Mouse (Mus musculus) layer of hippocampus, postnatal 10 days (tissue): ENCODE data around the gene Uggt1. TPM values are rescaled to one million over a fixed set of nuclear protein-coding genes. Genes with fewer than 3 reads are reported as not detected.

Experiments
- DNase-seq, 2 experiments: peaks; one replicate each; pipeline ENCODE4 v3.0.0; 2021; ENCODE audit warnings: low spot score in 2 of 2
- microRNA-seq, 2 experiments: library from miRNA; unstranded; fragments of <30 nt; microRNA quantifications; one replicate each; pipeline ENCODE4 v1.2.0; 2021
- total RNA-seq, 2 experiments: library from RNA; stranded (reverse); gene quantifications; 2 replicates each; pipeline ENCODE4 v1.2.3; 2021

Uggt1 gene
- total RNA-seq, 2 experiments from 2014 or later = 42.3 to 46.1 TPM

DNA sequence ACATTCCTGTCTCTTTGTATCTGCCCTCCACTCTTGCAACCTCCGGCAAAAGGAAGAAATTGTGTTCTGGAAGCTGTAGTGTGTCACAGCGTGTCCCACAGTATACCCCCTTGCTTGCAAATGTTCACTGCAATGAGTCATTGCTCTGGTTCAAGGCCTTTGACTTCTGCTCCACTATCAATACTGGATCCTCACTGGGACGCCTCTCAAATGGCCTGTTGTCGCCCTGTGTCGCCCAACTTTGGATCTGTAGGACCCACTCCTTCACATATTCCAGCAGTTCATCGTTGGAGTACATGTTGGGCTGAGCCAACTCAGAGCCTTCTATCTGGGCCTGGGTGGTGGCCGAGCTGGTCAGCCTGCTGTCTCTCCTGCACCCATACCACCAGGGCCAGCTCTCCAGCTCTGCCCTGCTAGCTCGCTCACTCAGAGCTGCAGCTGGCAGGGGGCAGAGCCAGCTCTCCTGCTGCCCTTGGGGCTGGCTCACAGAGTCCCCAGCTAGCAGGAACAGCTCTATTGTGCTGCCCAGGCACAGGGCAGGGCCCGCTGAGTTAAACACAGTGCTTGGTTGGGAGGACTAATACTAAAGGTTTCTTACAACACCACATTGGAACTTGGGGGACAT lies 126.3 kb downstream of the Uggt1 start:
- DNase-seq = no peak

DNA sequence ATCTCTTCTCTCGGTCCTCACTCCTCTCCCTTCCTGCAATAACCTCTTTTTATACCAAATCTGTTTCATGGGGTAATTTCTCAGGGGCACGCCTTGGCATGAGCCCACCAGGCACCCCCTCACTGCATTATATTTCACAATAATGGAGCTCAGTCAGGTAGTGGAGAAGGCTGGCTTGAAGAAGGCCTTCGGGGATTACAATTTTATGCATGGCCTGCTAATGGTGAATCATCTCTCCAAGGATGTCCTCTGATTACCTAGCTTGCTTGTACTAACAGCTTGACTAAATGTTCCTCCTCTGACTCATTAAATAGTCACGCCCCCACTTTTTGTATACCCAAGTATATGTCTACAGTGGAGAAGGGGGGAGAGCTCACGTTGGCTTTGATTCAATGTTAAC lies 128.0 kb downstream of the Uggt1 start:
- no peak for DNase-seq

DNA sequence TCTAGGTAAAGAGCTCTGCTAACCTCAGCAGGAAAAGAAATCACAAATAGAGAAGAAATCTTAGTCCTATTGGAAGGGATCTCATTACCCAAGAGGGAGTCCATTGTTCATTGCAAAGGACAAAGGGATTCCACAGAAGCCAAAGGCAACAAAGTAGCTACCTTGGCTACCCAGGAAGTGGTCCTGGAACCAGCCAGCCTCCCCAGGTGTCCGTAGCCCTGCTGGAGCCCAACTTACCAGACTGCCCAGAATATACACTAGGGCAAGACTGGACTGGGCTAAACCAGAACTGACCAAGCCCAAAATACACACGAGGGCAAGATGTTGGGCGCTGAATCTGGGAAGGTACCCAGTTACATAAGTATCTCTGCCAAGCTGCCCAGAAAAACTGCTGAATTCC lies 129.7 kb downstream of the Uggt1 start:
- no peak for DNase-seq

DNA sequence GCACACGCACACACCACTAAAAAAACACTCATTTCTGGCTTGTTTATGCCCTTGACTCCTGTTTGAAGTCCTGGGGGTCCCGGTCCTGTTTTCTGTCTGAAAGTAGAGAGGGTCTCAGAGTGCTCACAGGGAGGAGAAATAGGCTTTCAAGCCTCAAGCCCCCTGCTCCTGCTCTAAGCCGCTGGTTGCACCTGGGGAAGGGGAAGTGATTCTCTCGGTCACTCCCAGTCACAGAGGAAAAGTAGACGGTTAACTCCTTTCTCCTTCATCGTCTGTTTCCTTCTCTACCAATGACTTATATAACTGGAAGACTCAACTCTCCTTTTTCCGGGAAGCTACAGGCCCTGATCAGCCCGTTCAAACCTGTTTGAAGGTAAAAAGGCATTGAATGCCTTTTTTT lies 130.8 kb downstream of the Uggt1 start:
- no peak for DNase-seq

DNA sequence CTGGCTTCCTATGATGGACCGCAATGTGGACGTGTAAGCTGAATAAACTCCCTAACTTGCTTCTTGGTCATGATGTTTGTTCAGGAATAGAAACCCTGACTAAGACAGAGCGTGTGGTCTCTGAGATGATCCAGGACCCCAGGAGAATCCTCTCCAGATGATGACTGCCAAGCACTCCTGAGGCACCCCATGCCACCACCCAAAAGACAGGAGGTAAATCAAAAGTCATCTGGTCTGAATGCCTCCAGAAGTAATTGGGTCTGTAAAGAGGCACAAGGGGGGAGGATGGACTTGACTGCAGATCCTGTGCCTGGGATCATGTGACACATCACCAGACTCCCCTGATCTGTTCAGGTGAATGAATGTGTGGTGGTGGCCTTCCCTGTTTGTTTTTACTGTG lies 131.9 kb downstream of the Uggt1 start:
- no peak for DNase-seq

DNA sequence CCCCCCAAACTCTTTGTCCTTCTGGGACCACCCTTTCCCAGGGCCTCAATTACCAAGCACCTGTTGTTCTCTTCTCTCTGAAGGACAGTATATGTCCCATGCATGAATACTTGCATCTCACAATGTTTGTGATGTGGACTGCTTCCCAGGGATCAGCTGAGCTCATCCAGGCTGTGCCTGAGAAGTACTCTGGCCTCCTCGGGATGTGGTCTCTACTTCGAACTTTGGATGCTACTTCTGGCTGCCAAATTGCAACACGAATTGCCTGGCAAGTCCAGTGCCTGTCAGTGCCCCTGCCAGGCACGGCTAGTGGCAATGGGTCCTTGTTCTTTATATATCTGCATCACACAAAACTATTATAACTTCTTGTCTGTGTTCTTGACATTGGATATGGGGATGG lies 134.5 kb downstream of the Uggt1 start:
- DNase-seq = no peak

DNA sequence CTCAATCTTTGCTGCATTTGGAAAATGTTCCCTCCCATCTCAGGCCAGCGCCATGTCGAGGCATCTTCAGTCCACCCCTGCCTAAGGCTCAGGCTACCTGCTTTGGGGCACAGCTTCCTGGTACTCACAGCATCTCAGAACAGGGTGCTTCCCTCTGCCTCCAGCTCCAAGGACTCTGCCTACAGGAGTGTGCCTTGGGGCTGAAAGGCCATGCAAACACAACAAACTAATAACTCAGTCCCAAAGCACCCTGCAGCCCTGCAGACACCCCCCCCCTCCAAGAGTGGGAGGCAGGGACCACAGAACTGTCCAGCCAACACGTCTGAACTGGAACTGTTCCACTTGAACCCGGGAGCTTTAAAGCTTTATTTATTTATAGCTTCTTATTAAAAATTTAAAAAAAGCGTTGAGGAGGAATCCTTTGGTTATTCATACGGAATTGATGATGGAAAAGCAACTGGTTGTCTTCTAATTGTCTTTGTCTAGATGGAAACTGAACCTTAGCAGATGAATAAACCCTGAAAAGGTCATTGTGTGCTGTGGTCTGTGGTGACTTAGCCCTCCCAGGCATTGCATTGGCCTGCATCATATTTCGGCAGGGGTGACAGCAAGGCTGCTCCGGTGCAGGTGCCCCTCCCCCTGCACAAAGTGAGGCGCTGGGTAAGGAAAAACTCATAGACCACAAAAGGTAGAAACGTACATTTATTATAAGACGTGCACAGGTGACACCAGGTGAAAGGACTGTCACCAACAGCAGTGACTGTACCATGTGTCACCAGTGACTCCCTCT lies 138.4 kb downstream of the Uggt1 start:
- no peak for DNase-seq

DNA sequence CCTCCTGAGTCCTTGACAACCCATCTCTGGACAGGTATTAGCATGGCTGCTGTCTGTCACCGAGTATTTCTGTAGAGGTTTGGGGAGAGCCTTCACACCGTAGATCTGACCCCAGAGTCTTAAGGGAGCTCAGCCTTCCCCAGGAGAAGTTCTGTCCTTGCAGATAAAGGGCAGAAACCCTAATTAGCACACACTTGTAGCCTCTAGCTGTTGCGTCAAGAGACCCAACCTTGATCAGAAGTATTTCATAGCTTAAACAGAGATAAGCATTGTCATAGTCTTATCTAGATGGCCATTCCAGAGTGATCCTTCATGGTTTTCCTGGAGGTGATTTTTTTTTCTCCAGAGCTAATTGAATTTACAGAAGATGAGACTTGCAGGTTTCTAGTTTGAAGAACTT lies 144.1 kb downstream of the Uggt1 start:
- DNase-seq = no peak

DNA sequence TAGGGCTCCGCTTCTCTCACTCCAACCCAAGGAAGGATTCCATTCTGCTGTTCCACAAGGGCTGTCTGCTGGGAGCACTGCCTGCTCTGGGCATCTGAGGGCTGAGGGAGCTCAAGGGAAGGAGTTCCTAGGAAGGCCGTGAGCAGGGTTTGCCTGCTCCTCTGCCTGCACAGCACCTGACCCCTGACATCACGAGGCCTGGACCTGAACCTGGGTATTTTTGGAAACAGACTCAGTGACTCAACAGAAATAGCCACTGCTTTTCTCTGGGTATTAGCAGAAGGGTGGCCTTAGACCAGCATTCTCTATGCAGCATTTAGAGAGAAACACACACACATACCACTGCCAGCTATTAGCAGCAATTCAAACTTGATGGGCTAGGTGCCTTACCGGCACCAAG lies 146.1 kb downstream of the Uggt1 start:
- no peak for DNase-seq

DNA sequence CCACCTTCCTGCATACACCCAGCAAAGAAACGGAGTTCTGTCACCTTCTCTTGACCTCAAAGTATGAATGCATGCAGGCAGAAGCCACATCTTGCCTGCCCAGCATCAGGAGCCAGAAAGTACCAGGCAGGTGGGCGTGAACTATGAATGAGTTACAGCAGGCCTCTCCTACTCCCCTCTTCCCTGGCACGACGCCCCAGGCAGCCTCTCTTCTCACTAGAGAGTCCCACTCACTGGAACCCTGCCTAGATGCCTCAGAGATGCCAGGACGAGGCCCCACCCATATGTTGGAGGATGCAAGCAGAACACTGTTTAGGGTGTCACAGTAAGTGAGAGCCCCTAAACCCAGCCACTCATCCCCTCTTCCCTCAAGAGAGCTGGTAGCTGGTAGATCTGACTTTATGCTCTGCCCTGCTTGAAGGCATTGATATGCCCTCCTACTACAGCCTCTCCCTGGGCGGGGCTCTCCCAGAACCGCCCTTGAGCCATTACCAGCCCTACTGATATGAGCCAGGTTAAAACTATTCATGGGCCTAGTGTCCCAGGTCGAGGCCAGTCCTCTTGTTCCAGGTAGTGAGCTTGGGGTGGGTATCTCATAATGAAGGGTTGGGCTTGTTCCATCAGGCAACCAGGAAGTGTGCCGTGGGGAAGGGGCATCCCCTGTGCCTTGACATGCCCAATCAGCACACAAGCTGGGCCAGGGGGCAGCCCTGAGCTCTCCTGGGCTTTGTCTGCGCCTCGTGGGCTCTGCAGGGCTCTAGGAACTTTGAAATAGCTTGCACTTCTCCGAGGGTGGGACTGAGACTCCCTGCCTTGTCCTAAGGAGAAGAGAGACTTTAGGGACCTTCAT lies 148.9 kb downstream of the Uggt1 start:
- peak; percentile 91 to 93 for DNase-seq

DNA sequence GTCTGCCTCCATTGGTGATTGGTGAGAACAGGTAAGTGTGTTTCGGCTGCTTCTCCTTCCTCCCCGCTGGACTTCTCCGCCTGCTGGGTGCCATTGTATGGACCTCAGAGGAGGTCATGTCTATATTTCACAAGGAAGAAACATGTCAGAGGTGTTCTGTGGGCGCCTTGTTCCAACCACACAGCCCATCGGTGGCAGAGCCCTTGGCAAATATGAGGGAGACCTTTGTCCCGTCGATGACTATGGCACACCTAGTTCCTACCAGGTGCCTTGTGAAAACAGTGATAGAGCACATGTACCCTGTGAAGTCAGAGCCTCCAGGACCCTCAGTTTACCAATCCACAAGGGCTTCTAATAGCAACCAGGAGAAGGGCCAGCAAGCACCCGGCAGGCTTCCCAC lies 150.8 kb downstream of the Uggt1 start:
- no peak for DNase-seq

DNA sequence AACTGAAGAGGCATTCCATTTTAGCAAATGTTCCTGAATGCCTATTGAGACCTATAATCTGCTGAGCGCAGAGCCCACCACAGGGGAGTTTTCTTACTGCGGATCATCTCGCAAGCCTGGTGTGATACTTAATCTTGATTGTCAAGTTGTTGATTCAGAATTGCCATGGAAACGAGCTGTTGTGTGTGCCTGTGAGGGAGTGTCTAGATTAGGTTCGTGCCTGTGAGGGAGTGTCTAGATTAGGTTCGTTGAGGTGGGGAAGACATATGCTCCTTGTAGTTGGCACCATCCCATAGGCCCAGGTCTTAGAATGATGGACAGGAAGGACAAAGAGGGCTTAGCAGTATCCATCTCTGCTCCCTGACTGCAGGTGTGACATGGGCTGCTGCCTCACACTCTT lies 153.3 kb downstream of the Uggt1 start:
- DNase-seq = no peak

DNA sequence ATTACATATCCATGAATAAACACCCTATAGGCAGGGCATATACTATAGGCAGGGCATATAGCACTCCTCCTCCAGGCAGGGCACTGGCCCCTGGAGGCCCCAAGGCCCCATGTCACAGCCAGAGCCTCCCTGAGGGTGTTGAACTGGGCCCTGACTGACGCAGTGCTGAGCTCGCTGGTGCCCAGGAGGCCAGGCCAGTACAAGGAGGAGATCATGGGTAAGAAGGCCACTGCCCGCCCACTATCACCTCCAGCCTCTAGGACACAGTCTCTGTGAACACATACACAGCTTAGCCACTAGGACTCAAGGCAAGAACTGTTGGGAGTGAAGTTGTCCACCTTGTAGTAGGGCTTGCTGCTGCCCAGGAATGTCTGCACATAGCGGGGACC lies 153.8 kb downstream of the Uggt1 start:
- no peak for DNase-seq

Small RNAs within 50 kb of the gene (microRNA-seq; reads per million reads assigned to microRNA genes)
- gene Mir6897 = 7.4 to 11.2 reads per million in 2 experiments

Other genes with a start within 250 kb of the Uggt1 start
- gene Hs6st1, start 176.3 kb downstream of the Uggt1 start, total RNA-seq = 10 to 100 TPM; 52.2 to 52.9 TPM
- gene Neurl3, start 30.0 kb upstream of the Uggt1 start, total RNA-seq = under 1 TPM; 0.54 to 0.62 TPM
- gene Arid5a, start 63.0 kb upstream of the Uggt1 start, total RNA-seq = 10 to 100 TPM; 13.7 to 14.8 TPM
- 10 to 100 TPM; 55.0 to 57.3 TPM for gene Kansl3, start 124.5 kb upstream of the Uggt1 start, total RNA-seq
- gene Fer1l5, start 127.6 kb upstream of the Uggt1 start, total RNA-seq = not detected
- 10 to 100 TPM; 50.1 to 51.2 TPM for gene Lman2l, start 200.6 kb upstream of the Uggt1 start, total RNA-seq
- gene Cnnm4, start 226.9 kb upstream of the Uggt1 start, total RNA-seq = 10 to 100 TPM; 18.3 to 18.5 TPM